Mouse (Mus musculus): ENCODE data around the gene Rnf182.

GRCm38 (mm10) chr13:43716514-43717036, 101.1 kb downstream of the Rnf182 start:
- no peak for TF ChIP-seq CTCF (IDR thresholded peaks at IDR 0.05; ENCODE audit: low read depth)
- no peak for TF ChIP-seq EP300 (IDR thresholded peaks at IDR 0.05; ENCODE audit: low read depth)

All from liver, postnatal 0 days (tissue).